Mouse (Mus musculus): ENCODE results near the gene Ankrd17.

DNA sequence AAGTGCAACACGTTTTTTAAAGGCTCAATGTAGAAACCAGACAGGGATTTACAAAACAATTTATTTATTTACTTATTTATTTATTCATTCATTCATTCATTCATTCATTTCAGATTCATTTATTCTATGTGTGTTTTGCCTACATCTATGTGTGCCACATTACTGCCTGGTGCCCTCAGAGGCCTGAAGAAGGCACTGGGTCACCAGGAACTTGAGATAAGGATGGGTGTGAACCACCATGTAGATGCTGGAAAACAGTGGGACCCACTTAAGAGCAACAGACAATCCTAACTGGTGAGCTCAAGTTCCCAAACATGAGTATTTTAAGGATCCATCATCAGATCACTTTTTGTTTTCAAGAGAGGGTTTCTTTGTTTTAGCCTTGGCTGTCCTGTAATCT, 91.6 kb downstream of the Ankrd17 start:
- no peak for TF ChIP-seq CTCF (conservative IDR thresholded peaks at IDR 0.05; ENCODE audit: low read length)
- no peak for TF ChIP-seq NANOG (IDR thresholded peaks at IDR 0.05; ENCODE audit: borderline replicate concordance, low read length)

All from E14TG2a.4 (cell line).